Mouse (Mus musculus): Measurements from ENCODE around the gene Olfr826. TPM values are rescaled to one million over a fixed set of nuclear protein-coding genes. Genes with fewer than 3 reads are reported as not detected.
"Not testable (repeated sequence)": the region's sequence is repeated elsewhere in the genome, so short reads cannot be mapped to it uniquely, and the experiment has no call there.

Olfr826 gene
- polyA plus RNA-seq (2015; fragmentation: Nextera tagmentation; extraction: Ambion mirVana), result not detected in 2 replicates

DNA sequence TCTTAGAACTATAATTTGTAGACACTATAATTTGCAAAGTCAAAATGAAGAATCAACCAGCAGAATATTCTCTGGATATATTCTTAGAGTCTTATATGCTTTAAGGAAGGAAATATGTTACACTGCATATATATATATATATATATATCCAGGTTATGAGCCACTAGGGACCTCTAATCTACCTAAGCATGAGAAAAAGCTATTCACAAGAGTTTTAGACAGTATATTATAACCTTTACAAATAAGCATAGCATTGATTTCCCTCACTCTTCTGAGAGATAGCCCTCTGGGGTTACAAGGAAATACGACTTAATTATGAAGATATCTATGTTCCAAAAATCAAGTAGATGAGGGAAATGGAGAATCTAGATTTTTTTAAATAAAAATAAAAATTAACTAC, at the start of gene Olfr826:
Gene Olfr826 (minus strand): TSS at position 101 of the 400 bp plus-strand sequence.
- no peak within 1 kb of the TSS for H3K27ac ChIP-seq
- no peaks in the 10 kb centered on the region for H3K27me3 ChIP-seq
- H3K9me3 ChIP-seq (replicated peaks), result no peaks in the 10 kb centered on the region
- H3K9ac ChIP-seq, result no peak within 1 kb of the TSS
- H3K4me1 ChIP-seq, result no peaks in the 10 kb centered on the region
- ATAC-seq, result no peak
- WGBS, result 79% methylated on average over 1 of the region's 1 CpGs
- H3K4me3 ChIP-seq, result no peak within 1 kb of the TSS
- H3K36me3 ChIP-seq (ENCODE audit: poor library complexity, severe bottlenecking), result no peaks in the 10 kb centered on the region
- H3K4me2 ChIP-seq, result no peak within 1 kb of the TSS

DNA sequence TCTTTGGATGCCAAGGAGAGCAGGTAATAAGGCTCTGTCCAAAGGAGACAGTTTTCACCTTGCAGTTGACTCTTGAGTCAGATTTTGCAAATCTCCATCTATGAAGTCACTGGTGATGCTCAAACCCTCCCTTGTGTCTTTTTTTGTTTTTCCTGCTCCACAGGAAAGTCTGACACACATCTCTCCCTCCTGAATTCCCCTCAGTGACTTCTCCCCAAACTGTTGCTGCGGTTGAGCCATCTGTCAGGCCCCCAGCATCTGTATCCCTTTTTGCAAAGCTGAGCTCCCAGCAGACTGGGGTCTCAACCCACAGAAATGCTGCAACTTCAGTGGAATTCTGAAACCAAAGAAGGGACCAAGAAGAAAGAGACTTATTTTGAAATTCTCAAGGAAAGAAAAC, 48.1 kb upstream of the Olfr826 start:
- WGBS, result 66% methylated on average over 1 of the region's 1 CpGs
- Histone ChIP-seq H3K9ac (no peak overlapping the region), H3K27me3 (no peaks in the 10 kb centered on the region), H3K4me3 (no peak overlapping the region), H3K4me2 (no peak overlapping the region), H3K4me1 (no peaks in the 10 kb centered on the region), H3K27ac (no peak overlapping the region), H3K9me3 (replicated peaks) (no peaks in the 10 kb centered on the region), H3K36me3 (ENCODE audit: poor library complexity, severe bottlenecking) (no peaks in the 10 kb centered on the region)
- no peak for ATAC-seq

DNA sequence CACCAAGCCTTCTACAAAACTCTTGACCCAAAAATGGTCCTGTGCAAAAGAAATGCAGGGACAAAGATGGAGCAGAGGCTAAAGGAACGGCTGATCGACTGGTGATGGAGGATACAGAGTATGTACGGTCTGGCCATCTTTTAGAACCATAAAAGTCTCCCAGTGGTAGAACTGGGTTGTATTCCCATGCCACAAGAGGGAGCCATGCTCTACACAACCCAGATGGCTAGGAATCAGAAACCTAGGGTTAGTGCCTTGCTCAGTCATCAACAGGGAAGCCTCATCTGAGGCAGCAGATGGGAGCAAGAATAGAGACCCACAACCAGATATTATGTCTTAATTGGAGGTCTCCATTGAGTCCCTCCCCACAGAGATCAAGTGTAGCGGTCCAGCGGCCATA, 45.6 kb upstream of the Olfr826 start:
- no peaks in the 10 kb centered on the region for H3K27me3 ChIP-seq
- ATAC-seq, result no peak
- no peak overlapping the region for H3K27ac ChIP-seq
- no peak overlapping the region for H3K4me3 ChIP-seq
- no peak overlapping the region for H3K4me2 ChIP-seq
- H3K9ac ChIP-seq, result no peak overlapping the region
- no peaks in the 10 kb centered on the region for H3K36me3 ChIP-seq (ENCODE audit: poor library complexity, severe bottlenecking)
- WGBS, result 89% methylated on average over 5 of the region's 5 CpGs
- H3K4me1 ChIP-seq, result no peaks in the 10 kb centered on the region
- H3K9me3 ChIP-seq (replicated peaks), result no peaks in the 10 kb centered on the region

DNA sequence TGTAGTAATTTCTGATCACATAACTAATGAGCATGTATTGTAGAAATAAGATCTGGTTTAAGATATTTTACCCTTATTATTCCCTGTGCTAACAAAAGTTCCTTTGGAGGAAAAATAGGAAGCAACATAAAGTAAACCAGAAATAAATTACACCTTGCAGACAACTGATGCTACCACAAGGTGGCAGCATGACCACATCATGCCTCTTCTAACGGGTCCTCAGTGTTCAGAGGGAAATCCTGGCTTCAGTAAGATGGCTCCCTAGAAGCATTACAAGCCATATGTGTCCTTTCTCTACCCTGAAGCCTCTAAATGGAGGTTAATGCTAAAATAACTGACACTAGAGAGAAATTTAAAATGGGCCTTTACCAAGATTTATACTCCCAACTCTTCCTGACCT, 44.3 kb upstream of the Olfr826 start:
- H3K27ac ChIP-seq, result no peak overlapping the region
- no peak overlapping the region for H3K4me2 ChIP-seq
- H3K4me3 ChIP-seq, result no peak overlapping the region
- H3K9ac ChIP-seq, result no peak overlapping the region
- H3K9me3 ChIP-seq (replicated peaks), result no peaks in the 10 kb centered on the region
- peak; percentile 95 for ATAC-seq
- no peaks in the 10 kb centered on the region for H3K36me3 ChIP-seq (ENCODE audit: poor library complexity, severe bottlenecking)
- no peaks in the 10 kb centered on the region for H3K4me1 ChIP-seq
- WGBS, result 0% methylated on average over 1 of the region's 1 CpGs
- H3K27me3 ChIP-seq, result no peaks in the 10 kb centered on the region

DNA sequence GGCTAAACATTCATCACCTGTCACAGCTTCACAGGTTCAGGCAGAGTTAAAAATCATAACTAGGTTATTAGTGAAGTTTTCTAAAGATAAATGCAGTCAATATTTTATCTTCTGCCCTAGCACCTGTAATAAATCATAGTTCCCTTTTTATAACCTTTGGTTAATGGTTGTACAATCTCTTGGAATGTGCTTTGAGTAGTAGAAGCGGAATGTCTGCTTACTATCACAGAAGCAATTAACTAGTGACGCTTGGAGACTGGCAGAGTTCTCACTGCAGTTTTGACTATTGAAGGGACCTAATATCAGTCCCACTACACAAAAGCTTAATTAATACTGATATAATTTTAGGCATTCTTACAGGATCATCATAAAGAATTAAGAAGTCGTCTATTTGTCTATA, 41.0 kb upstream of the Olfr826 start:
- WGBS, result 83% methylated on average over 3 of the region's 3 CpGs
- ATAC-seq, result no peak

DNA sequence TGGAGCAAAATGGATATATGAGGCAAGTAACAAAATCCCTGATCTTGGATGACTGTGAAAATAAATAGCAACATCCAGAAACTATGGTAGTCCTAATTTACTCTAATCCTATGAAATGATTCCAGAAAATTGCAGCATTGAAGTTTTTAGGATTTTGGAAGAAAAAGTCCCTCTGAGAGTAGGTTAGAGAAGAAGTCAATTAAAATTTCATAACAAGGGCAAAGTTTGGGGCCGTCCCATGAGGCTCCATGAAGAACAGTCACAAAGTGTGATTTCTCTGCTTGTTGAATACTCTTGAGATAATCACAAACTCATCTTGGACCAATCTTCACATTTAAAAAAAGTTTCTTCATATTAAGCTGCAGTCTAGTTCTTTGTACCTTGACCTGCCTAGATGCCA, 30.3 kb upstream of the Olfr826 start, which contains the start of gene Olfr827:
Gene Olfr827 (minus strand): TSS at position 101 of the 400 bp plus-strand sequence.
- ATAC-seq, result no peak
- Histone ChIP-seq H3K9me3 (replicated peaks) (no peaks in the 10 kb centered on the region), H3K4me2 (no peak within 1 kb of the TSS), H3K27me3 (no peaks in the 10 kb centered on the region), H3K27ac (no peak within 1 kb of the TSS), H3K4me1 (no peaks in the 10 kb centered on the region), H3K9ac (no peak within 1 kb of the TSS), H3K36me3 (ENCODE audit: poor library complexity, severe bottlenecking) (no peaks in the 10 kb centered on the region), H3K4me3 (no peak within 1 kb of the TSS)
- 92% methylated on average over 1 of the region's 1 CpGs for WGBS

More for the DNA sequence above, 41.0 kb upstream of the Olfr826 start:
- Histone ChIP-seq H3K36me3 (ENCODE audit: poor library complexity, severe bottlenecking) (no peaks in the 10 kb centered on the region), H3K4me1 (no peaks in the 10 kb centered on the region), H3K4me3 (no peak overlapping the region), H3K27me3 (no peaks in the 10 kb centered on the region), H3K9me3 (replicated peaks) (no peaks in the 10 kb centered on the region), H3K4me2 (no peak overlapping the region), H3K9ac (no peak overlapping the region), H3K27ac (no peak overlapping the region)

DNA sequence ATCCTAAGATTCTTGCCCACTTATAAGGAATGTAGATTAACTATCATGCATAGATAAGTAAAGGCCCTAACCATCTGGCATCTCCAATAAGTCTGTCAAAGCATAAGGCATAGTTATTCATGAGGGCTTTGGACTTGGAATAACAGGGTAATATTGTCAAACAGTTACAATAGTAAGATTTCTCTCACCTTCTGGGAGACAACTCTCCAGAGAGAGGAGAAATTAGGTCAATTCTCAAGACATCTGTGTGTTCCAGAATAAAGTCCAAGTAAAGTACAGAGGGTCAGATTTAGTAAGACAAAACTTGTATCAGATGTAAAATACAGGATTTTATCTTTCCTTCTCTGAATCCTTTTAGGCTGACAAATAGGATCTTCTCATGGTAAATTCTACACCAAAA, 17.3 kb downstream of the Olfr826 start, which contains the start of gene Olfr825:
Gene Olfr825 (minus strand): TSS at position 101 of the 400 bp plus-strand sequence.
- H3K27ac ChIP-seq, result no peak within 1 kb of the TSS
- H3K36me3 ChIP-seq (ENCODE audit: poor library complexity, severe bottlenecking), result no peaks in the 10 kb centered on the region
- no peak within 1 kb of the TSS for H3K9ac ChIP-seq
- H3K4me2 ChIP-seq, result no peak within 1 kb of the TSS
- no peak within 1 kb of the TSS for H3K4me3 ChIP-seq
- ATAC-seq, result no peak
- H3K27me3 ChIP-seq, result no peaks in the 10 kb centered on the region
- no peaks in the 10 kb centered on the region for H3K4me1 ChIP-seq
- H3K9me3 ChIP-seq (replicated peaks), result 0 out of 2 replicates have a peak, but pooled peaks cover 5% of the 10 kb centered on the region

DNA sequence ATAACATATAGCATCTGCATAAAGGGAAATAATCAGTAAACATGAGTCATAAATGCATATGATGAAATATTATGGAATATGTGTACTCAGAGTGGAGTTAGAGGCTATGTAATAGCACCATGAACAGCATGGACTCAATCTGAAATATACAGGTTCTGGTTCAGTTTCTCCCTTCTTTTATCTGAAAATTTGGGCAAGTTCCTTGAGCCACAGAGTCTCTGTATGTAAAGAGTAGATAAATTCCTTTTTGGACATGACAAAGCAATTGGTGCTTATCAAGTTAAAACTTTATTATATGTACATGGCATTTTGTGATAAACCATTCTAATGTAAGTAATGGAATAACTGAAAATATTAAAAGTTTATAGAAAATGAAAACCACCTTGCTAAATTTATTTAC, 18.8 kb downstream of the Olfr826 start:
- Histone ChIP-seq H3K27ac (no peak overlapping the region), H3K9me3 (replicated peaks) (no peaks in the 10 kb centered on the region), H3K9ac (no peak overlapping the region), H3K36me3 (ENCODE audit: poor library complexity, severe bottlenecking) (no peaks in the 10 kb centered on the region), H3K27me3 (no peaks in the 10 kb centered on the region), H3K4me2 (no peak overlapping the region), H3K4me1 (no peaks in the 10 kb centered on the region), H3K4me3 (no peak overlapping the region)
- no peak for ATAC-seq

DNA sequence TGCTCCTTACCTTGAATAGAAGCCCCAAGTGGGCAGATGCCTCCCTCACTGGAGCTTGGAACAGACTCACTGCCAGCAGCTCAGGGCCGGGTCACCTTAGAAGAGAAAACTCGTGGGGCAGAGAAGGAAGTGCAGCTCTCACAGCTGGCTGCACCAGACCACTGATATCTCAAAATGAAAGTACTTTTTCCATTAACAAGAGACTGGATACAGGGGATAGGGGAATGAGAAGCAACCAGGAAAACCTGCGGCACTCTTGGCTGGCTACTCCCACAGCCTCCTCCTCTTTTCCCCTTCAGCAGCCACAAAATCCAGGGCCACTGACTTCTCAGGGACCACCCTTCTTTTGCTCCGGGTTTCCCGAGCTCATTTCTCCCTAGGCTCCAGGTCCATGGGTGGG, 39.9 kb downstream of the Olfr826 start:
- no peak overlapping the region for H3K27ac ChIP-seq
- no peak overlapping the region for H3K4me3 ChIP-seq
- ATAC-seq, result no peak
- no peaks in the 10 kb centered on the region for H3K36me3 ChIP-seq (ENCODE audit: poor library complexity, severe bottlenecking)
- no peaks in the 10 kb centered on the region for H3K9me3 ChIP-seq (replicated peaks)
- no peaks in the 10 kb centered on the region for H3K27me3 ChIP-seq
- no peak overlapping the region for H3K4me2 ChIP-seq
- H3K9ac ChIP-seq, result no peak overlapping the region
- no peaks in the 10 kb centered on the region for H3K4me1 ChIP-seq
- 77% methylated on average over 5 of the region's 5 CpGs for WGBS

DNA sequence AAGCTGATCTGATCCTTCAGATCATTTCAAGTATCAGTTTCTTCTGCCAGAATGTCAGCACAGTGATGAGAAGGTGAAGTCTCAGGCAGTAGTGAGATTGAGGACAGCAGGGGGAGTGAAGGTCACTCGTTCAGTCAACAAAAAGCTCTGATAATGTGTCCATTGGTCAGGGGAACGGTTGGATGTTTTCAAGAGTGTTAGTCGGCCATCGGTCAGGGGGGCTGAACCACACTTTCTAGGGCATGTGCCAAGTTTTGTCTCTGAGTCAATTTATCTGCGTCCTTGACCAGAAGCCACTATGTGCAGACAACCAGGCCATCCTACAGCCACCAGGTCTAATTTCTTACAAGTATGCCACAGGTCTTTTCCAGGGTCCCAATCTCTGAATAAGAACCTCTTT, 41.5 kb downstream of the Olfr826 start:
- H3K27ac ChIP-seq; H3K36me3 ChIP-seq (ENCODE audit: poor library complexity, severe bottlenecking); H3K4me2 ChIP-seq; ATAC-seq; H3K9ac ChIP-seq; H3K4me3 ChIP-seq; H3K4me1 ChIP-seq; H3K27me3 ChIP-seq; H3K9me3 ChIP-seq (replicated peaks): not testable (repeated sequence)
- WGBS, result 90% methylated on average over 5 of the region's 5 CpGs

DNA sequence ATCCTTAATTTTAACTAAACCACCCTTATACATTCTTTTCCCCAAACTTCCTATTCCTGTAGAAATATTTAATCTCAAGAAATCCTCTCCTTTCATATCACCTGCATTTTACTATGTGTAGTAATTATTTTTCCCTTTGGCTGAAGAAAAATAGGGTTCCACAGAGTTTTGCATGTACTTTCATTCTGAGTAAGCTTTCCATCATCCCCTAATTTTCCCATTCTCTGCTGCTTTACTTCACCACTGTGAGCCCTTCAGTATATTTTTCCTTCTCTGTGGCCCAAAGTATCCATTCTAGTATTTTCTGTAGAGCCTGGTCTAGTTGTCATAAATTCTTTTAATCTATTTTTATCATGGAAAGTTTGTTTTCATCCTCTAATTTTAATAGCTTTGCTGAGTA, 49.2 kb downstream of the Olfr826 start:
- Histone ChIP-seq H3K9me3 (replicated peaks) (no peaks in the 10 kb centered on the region), H3K4me3 (no peak overlapping the region), H3K27me3 (no peaks in the 10 kb centered on the region), H3K36me3 (ENCODE audit: poor library complexity, severe bottlenecking) (no peaks in the 10 kb centered on the region), H3K4me2 (no peak overlapping the region), H3K27ac (no peak overlapping the region), H3K4me1 (no peaks in the 10 kb centered on the region), H3K9ac (no peak overlapping the region)
- ATAC-seq, result no peak

DNA sequence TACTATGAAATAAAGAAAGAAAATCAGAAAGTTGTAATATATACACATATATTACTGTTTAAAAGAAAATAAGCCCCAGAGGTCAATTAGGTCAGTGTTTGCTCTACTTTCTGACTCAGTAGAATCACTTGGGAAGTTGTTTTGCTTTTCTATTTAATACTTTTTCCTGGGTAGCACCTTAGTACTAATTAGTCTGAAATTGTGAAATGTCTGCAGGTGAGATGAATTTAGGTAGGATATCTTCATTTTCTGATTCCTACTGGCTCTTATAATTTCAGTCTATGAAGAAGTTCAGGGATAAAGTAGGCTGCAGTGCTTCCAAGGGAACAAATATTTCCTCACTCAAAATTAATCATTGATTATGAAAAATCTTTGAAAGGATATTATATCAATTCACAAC, 54.1 kb downstream of the Olfr826 start, which contains the start of gene Olfr824:
Gene Olfr824 (minus strand): TSS at position 101 of the 400 bp plus-strand sequence.
- not testable (repeated sequence) for H3K36me3 ChIP-seq (ENCODE audit: poor library complexity, severe bottlenecking); H3K27me3 ChIP-seq; H3K4me3 ChIP-seq; H3K4me2 ChIP-seq; H3K9ac ChIP-seq; H3K4me1 ChIP-seq; ATAC-seq; H3K27ac ChIP-seq; H3K9me3 ChIP-seq (replicated peaks)
